Mouse (Mus musculus): Measurements from ENCODE around the gene Ddx49. TPM values are rescaled to one million over a fixed set of nuclear protein-coding genes. Genes with fewer than 3 reads are reported as not detected.
A peak's percentile ranks its signal among the peaks of the same experiment; 100 is the strongest.

Ddx49 gene
- 52.4 and 53.7 TPM in 2 replicates for polyA plus RNA-seq (2015; fragmentation: Nextera tagmentation; extraction: Ambion mirVana)

DNA sequence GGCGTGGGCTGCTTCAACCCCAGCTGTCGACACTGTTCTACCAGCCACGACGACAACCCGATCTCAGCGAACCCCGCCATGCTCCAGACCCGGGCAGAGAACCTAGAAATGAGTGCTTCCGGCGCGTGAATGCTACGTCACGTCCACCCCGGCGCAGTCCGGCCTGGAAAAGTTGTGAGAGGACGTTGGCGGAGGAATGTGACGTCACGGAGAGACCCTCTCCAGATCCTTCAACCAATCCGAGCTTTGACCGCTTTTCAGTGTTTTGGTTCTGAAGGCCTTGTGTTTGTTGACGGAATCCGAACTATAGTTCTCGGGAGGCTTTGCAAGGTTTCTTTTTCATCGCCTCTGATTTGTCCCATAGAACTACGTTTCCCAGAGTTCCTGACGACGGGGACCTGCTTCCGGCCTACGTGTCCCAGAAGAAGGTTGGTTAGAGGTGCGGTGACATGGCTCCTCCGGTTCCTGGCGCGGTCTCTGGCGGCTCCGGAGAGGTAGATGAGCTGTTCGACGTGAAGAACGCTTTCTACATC is at the start of gene Ddx49, which contains the start of gene Cope:
Gene Ddx49 (minus strand): TSS at position 132 of the 533 bp plus-strand sequence.
Gene Cope (plus strand): TSS at position 161 of the 533 bp plus-strand sequence.
- peaks cover 51% of the 10 kb centered on the region for H3K36me3 ChIP-seq (ENCODE audit: poor library complexity, severe bottlenecking)
- no peaks in the 10 kb centered on the region for H3K9me3 ChIP-seq (replicated peaks)
- H3K4me2 ChIP-seq, result peak within 1 kb of the TSS; percentile 98
- H3K9ac ChIP-seq, result peak within 1 kb of the TSS; percentile 84
- H3K27me3 ChIP-seq, result no peaks in the 10 kb centered on the region
- 0% methylated on average over 40 of the region's 40 CpGs for WGBS
- peaks cover 22% of the 10 kb centered on the region for H3K4me1 ChIP-seq
- H3K4me3 ChIP-seq, result peak within 1 kb of the TSS; percentile 65
- H3K27ac ChIP-seq, result peak within 1 kb of the TSS; percentile 5
- peak; percentile 94 for ATAC-seq

DNA sequence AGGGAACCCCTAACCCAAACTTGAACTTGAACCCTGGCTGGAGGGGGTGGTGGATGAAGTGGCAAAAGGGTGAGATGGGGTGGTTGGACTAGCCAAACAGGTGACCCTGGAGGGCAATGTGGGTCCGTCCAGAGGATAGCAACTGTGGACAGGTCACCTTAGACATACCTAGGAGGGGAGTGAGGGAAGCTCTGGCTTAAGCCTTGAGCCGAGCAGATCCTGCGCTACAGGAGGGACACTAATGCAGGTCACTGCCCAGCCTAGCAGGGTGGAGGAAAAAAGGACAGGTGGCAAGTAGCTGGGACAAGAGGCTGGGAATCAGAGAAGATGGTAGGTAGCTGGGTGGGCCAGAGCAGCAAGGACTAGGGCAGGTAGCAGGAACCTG is 49.7 kb upstream of the Ddx49 start:
- peaks cover 56% of the 10 kb centered on the region for H3K4me1 ChIP-seq
- no peak for ATAC-seq
- H3K36me3 ChIP-seq (ENCODE audit: poor library complexity, severe bottlenecking), result peaks cover 36% of the 10 kb centered on the region
- H3K27me3 ChIP-seq, result no peaks in the 10 kb centered on the region
- H3K4me2 ChIP-seq, result peak overlapping the region; percentile 96
- no peak overlapping the region for H3K27ac ChIP-seq
- WGBS, result 32% methylated on average over 3 of the region's 3 CpGs
- H3K9me3 ChIP-seq (replicated peaks), result no peaks in the 10 kb centered on the region
- H3K9ac ChIP-seq, result peak overlapping the region; percentile 99
- peak overlapping the region; percentile 100 for H3K4me3 ChIP-seq

DNA sequence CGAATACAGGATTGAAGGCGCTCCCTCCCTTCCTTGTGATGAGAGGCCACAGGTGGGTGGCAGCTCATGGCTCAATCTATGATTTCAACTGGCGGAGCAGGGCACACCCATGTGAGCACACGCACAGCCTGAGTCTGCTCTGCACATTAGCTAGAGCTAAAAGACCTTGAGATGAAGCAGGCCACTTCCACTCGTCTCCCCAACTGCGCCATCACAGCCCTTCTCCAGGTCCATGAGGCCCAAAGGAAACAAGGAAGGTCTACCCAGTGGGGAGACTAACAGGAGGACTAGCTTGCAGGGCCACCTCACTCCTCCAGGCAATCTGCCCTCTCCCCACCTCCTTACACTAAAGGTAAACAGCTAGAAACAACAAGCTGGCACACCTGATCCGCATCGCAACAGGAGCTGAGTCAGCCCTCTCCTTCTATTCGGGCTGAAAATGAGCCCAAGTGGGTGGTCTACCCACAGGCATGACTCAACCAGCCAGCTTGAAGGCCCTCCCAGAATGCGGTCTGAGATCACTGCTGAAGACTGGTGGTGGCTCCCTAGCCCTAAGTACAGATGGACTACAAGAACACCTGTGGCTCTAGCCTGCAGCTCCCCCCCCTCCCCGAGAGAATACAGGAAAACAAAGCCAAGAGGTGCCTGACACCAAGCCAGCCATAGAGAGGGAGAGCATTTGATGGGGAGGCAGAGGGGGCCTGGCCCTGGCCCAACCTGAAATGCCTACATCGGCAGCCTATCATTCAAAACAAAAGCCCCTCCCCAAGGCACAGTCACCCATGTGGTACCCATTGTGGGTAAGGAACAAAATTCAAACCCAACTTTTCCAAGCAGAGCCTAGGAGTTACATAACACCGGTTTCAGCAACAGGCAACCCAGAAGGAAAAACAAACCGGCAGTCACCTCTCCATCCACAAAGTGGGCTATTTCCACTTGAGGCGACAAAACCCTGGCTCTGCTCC is 49.0 kb upstream of the Ddx49 start:
- Histone ChIP-seq H3K4me3 (peak overlapping the region; percentile 100), H3K4me1 (peaks cover 56% of the 10 kb centered on the region), H3K9ac (peak overlapping the region; percentile 99), H3K27me3 (no peaks in the 10 kb centered on the region), H3K27ac (no peak overlapping the region), H3K36me3 (ENCODE audit: poor library complexity, severe bottlenecking) (peaks cover 41% of the 10 kb centered on the region), H3K4me2 (peak overlapping the region; percentile 96), H3K9me3 (replicated peaks) (no peaks in the 10 kb centered on the region)
- no peak for ATAC-seq
- WGBS, result 57% methylated on average over 15 of the region's 15 CpGs

DNA sequence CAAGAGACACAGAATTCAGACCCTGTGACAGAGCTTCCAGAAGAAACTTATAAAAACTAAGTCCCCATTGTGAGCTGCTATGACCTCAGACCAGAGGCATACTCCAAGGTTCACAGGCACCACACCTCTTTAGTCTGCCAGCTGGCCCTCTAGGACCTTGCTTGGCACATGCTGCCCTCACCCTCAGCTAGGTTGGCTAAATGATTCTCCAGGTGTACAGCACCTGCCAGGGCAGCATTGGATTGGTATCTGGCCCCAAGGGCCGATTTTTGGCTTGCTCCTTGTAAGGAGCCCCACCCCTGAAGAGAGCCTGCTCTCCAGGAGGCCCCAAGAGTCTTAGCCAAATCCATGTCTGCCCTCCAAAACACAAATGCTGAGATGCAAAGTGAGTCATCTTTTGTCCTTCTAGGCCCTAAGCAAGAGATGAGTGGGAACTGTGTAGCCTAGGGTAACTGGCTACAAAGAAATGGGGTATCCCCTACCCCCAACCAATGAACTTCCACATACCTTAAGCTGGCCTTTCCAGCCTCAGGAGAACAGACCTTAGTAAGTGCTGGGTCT is 45.7 kb upstream of the Ddx49 start:
- H3K4me1 ChIP-seq, result peaks cover 56% of the 10 kb centered on the region
- H3K9me3 ChIP-seq (replicated peaks), result no peaks in the 10 kb centered on the region
- WGBS, result 74% methylated on average over 1 of the region's 1 CpGs
- no peaks in the 10 kb centered on the region for H3K27me3 ChIP-seq
- peaks cover 57% of the 10 kb centered on the region for H3K36me3 ChIP-seq (ENCODE audit: poor library complexity, severe bottlenecking)
- no peak overlapping the region for H3K4me3 ChIP-seq
- no peak overlapping the region for H3K9ac ChIP-seq
- no peak overlapping the region for H3K4me2 ChIP-seq
- ATAC-seq, result no peak
- no peak overlapping the region for H3K27ac ChIP-seq

DNA sequence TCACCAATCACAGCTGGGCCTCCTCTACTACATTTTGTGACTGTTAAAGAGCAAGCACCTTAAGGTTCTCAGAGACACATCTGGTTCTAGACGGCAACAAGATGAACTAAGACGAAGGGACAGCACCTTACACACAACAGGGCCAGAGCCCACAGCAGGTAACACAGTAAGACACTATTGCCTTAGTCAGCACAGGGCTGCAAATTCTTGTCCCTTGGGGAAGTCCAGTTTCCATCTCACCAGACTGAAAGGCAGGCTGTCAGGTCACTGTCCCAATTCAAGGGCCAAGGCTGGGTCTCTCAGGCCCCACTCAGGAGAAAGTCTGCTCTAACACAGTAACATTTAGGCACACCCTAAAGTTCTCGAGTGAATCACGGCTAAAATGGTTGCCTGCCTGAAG is 45.2 kb upstream of the Ddx49 start:
- Histone ChIP-seq H3K4me3 (no peak overlapping the region), H3K27me3 (no peaks in the 10 kb centered on the region), H3K36me3 (ENCODE audit: poor library complexity, severe bottlenecking) (peaks cover 62% of the 10 kb centered on the region), H3K4me2 (no peak overlapping the region), H3K27ac (no peak overlapping the region), H3K4me1 (peaks cover 58% of the 10 kb centered on the region), H3K9ac (no peak overlapping the region), H3K9me3 (replicated peaks) (no peaks in the 10 kb centered on the region)
- ATAC-seq, result no peak
- 89% methylated on average over 4 of the region's 4 CpGs for WGBS

DNA sequence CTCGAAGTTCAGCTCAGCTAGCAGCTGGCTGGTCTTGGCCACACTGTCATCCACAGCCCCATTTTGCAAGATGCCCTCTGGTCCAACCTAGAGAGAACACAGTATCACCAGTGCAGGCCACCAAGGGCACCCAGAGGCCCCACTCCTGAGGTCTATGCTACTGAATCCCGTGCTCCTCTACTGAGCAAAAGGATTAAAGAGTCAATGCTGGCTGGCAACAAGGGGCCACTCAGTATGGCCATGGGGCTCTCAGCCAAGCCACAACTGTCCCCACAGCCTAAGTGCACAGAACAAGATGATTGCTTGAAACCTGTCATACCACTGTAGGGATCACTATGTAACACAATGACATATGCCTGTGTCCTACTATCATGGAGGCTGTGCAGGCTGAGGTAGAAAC is 42.0 kb upstream of the Ddx49 start:
- no peaks in the 10 kb centered on the region for H3K27me3 ChIP-seq
- H3K4me2 ChIP-seq, result no peak overlapping the region
- H3K9ac ChIP-seq, result no peak overlapping the region
- WGBS, result 93% methylated on average over 2 of the region's 2 CpGs
- no peak overlapping the region for H3K4me3 ChIP-seq
- peaks cover 80% of the 10 kb centered on the region for H3K36me3 ChIP-seq (ENCODE audit: poor library complexity, severe bottlenecking)
- H3K27ac ChIP-seq, result no peak overlapping the region
- ATAC-seq, result no peak
- H3K4me1 ChIP-seq, result peaks cover 26% of the 10 kb centered on the region
- no peaks in the 10 kb centered on the region for H3K9me3 ChIP-seq (replicated peaks)

DNA sequence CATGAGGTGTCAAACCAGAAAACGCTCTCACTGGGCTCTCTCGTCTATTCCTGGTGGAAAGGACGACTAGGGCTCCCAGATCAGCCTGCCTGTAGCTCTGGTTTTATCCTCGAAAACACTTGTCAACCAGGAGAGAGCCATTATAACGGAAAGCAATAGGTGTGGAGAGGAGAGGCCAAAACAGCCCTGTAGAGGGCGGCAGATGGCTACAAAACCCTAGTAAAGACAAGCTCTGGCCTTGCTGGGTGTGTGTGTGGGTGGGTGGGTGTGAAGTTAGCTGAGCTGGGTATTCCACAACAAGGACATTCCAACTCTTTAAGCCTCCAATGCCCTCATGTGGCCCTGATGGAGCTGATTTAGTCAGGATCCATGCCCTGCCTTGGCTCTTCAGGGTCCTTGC is 41.4 kb upstream of the Ddx49 start:
- H3K4me2 ChIP-seq, result no peak overlapping the region
- H3K4me1 ChIP-seq, result peaks cover 21% of the 10 kb centered on the region
- peaks cover 80% of the 10 kb centered on the region for H3K36me3 ChIP-seq (ENCODE audit: poor library complexity, severe bottlenecking)
- peak; percentile 67 for ATAC-seq
- no peak overlapping the region for H3K27ac ChIP-seq
- H3K9me3 ChIP-seq (replicated peaks), result no peaks in the 10 kb centered on the region
- no peaks in the 10 kb centered on the region for H3K27me3 ChIP-seq
- H3K4me3 ChIP-seq, result no peak overlapping the region
- WGBS, result 61% methylated on average over 6 of the region's 6 CpGs
- 0 out of 2 replicates have a peak overlapping the region, but pooled peaks have one; percentile 6 for H3K9ac ChIP-seq

DNA sequence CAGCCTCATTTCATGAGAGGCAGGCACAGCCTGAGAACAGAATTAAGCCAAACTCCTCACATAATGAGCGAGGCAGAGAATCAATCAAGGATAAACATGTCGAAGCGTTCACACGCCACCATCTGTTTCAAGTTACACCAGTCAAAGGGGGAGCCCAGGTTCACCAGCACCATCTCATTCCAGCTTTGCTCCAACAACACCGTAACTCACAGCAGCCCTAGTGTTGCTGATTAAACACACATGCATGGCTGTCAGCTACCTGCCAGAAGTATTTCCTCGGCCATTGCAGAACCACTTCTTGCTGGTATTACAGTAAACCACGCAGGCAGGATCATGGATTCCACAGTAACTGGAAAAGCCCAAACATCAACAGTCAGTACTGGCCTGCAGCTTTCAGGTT is 40.8 kb upstream of the Ddx49 start:
- Histone ChIP-seq H3K27ac (0 out of 2 replicates have a peak overlapping the region, but pooled peaks have one; percentile 10), H3K4me2 (no peak overlapping the region), H3K4me3 (no peak overlapping the region), H3K9me3 (replicated peaks) (no peaks in the 10 kb centered on the region), H3K4me1 (peaks cover 15% of the 10 kb centered on the region), H3K27me3 (no peaks in the 10 kb centered on the region), H3K9ac (0 out of 2 replicates have a peak overlapping the region, but pooled peaks have one; percentile 6), H3K36me3 (ENCODE audit: poor library complexity, severe bottlenecking) (peaks cover 80% of the 10 kb centered on the region)
- no peak; the same call in 1 of the 2 replicates for ATAC-seq
- WGBS, result 78% methylated on average over 7 of the region's 7 CpGs

DNA sequence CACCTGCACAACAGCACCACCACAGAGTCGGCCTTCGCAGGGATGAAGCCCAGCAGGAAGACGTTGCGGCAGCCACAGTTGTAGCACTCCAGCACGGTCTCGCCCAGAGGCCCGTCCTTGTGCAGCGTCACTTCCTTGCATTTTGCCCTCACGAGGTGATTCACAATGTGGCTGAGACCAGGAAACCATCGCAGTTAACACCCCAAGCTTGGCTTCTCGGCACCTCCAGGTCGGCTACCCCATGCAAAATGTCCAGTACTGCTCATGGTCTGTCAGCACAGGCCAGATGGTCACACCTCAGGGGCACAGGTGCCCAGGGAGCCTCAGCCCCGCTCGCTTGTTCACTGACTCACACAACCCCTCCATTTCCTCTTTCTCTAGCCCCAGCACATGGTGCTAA is 39.7 kb upstream of the Ddx49 start:
- Histone ChIP-seq H3K27ac (no peak overlapping the region), H3K36me3 (ENCODE audit: poor library complexity, severe bottlenecking) (peaks cover 80% of the 10 kb centered on the region), H3K4me3 (no peak overlapping the region), H3K9ac (no peak overlapping the region), H3K9me3 (replicated peaks) (no peaks in the 10 kb centered on the region), H3K27me3 (no peaks in the 10 kb centered on the region), H3K4me2 (no peak overlapping the region), H3K4me1 (peaks cover 9% of the 10 kb centered on the region)
- WGBS, result 93% methylated on average over 14 of the region's 14 CpGs
- no peak for ATAC-seq

DNA sequence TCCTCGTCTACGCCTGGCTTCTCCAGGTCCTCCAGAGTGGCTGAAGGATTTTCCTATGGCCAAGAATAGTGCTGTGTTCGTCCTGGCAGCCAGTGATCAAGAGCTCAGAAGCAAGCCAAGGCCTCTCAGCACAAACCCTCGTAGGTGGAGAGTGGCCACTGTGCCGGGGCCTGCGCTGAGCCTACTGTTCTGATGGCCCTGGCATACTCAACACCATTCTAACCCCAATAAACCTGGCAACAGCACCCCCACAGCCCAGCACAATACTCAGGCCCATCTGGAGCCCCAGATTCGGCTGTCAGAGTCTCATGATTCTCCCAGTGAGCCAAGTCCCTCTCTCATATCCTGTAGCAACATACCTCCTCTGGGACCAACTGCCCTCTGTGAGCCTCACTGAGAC is 38.4 kb upstream of the Ddx49 start:
- peaks cover 85% of the 10 kb centered on the region for H3K36me3 ChIP-seq (ENCODE audit: poor library complexity, severe bottlenecking)
- 95% methylated on average over 7 of the region's 7 CpGs for WGBS
- H3K27me3 ChIP-seq, result no peaks in the 10 kb centered on the region
- no peak overlapping the region for H3K4me3 ChIP-seq
- no peak overlapping the region for H3K4me2 ChIP-seq
- no peak for ATAC-seq
- H3K9me3 ChIP-seq (replicated peaks), result no peaks in the 10 kb centered on the region
- no peak overlapping the region for H3K27ac ChIP-seq
- no peak overlapping the region for H3K9ac ChIP-seq
- H3K4me1 ChIP-seq, result peaks cover 9% of the 10 kb centered on the region

DNA sequence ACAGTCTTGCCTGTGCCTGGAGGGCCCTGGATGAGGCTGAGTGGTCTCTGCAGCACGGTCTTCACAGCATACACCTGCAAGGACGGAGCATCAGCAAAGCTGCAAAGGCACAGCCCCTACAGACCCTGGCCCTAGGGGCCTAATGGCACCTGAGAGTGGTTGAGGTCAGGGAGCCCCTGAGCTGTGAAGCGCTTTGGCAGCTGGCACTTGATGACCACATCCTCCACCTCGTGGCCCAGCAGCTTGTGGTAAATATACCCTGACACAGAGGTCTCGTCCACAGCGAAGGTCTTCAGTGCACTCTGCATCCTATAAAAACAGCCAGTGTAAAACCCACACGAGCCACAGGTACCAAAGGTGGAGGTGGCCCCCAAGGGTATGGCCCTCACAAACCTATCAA is 36.6 kb upstream of the Ddx49 start:
- Histone ChIP-seq H3K36me3 (ENCODE audit: poor library complexity, severe bottlenecking) (peaks cover 100% of the 10 kb centered on the region), H3K4me2 (no peak overlapping the region), H3K9ac (no peak overlapping the region), H3K27ac (no peak overlapping the region), H3K9me3 (replicated peaks) (no peaks in the 10 kb centered on the region), H3K4me1 (peaks cover 9% of the 10 kb centered on the region), H3K27me3 (no peaks in the 10 kb centered on the region), H3K4me3 (no peak overlapping the region)
- no peak for ATAC-seq
- 94% methylated on average over 7 of the region's 7 CpGs for WGBS

DNA sequence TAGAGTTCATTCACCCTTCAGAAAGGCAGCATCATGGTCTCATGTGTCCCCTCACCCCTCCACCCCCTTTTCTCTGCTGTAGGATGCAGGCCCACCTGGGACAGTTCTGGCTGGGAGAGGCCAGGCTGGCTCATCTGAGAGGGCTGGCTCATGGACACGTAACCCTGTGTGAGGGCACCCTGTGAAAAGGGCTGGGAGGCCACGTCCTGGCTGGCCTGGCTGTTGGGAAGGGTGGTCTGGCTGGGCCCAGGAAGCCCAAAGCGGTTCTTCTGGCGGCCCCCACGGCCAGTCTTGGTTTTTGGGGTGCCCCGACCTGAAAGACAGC is 30.6 kb upstream of the Ddx49 start:
- Histone ChIP-seq H3K36me3 (ENCODE audit: poor library complexity, severe bottlenecking) (peaks cover 96% of the 10 kb centered on the region), H3K4me2 (no peak overlapping the region), H3K9ac (no peak overlapping the region), H3K4me3 (no peak overlapping the region), H3K27ac (no peak overlapping the region), H3K4me1 (peaks cover 33% of the 10 kb centered on the region), H3K27me3 (0 out of 2 replicates have a peak, but pooled peaks cover 5% of the 10 kb centered on the region), H3K9me3 (replicated peaks) (no peaks in the 10 kb centered on the region)
- ATAC-seq, result no peak
- 98% methylated on average over 6 of the region's 6 CpGs for WGBS

All from forebrain, embryonic 13.5 days (tissue).